Mouse (Mus musculus) stomach, embryonic 16.5 days (tissue): ENCODE data around the gene Cacng5. TPM values are rescaled to one million over a fixed set of nuclear protein-coding genes. Genes with fewer than 3 reads are reported as not detected.

ENCODE experiments used
- ATAC-seq: fragments of 200-750 bp; cut with Nextera tagmentation; 2 replicates; pipeline ENCODE4 v1.8.0; 2017; ENCODE audit warnings: moderate number of reproducible peaks, moderate TSS enrichment; ENCODE audit not compliant: insufficient read depth, low FRiP score
- H3K27ac ChIP-seq: fragments of 300-500 bp; sonication (generic); 2 replicates; pipeline ENCODE4 v1.5.1; 2014; ENCODE audit warnings: low read length
- H3K27me3 ChIP-seq: fragments of 300-500 bp; sonication (generic); 2 replicates; pipeline ENCODE4 v1.6.1; 2014; ENCODE audit warnings: low read length, control low read depth, mixed read lengths; ENCODE audit not compliant: control insufficient read depth, insufficient read depth
- H3K36me3 ChIP-seq: fragments of 300-500 bp; sonication (generic); 2 replicates; pipeline ENCODE4 v1.6.1; 2014; ENCODE audit warnings: low read length; ENCODE audit not compliant: control insufficient read depth, insufficient read depth
- H3K4me1 ChIP-seq: fragments of 300-500 bp; sonication (generic); 2 replicates; pipeline ENCODE4 v1.6.1; 2014; ENCODE audit warnings: low read length, control low read depth, mixed read lengths; ENCODE audit not compliant: control insufficient read depth, insufficient read depth
- H3K4me2 ChIP-seq: fragments of 300-500 bp; sonication (generic); 2 replicates; pipeline ENCODE4 v1.6.1; 2014; ENCODE audit warnings: low read depth, low read length, mixed read lengths
- H3K4me3 ChIP-seq: fragments of 300-500 bp; sonication (generic); replicated peaks from 2 replicates; pipeline ENCODE4 v1.5.1; 2014; ENCODE audit warnings: mild to moderate bottlenecking, low read length
- H3K9ac ChIP-seq: fragments of 300-500 bp; sonication (generic); 2 replicates; pipeline ENCODE4 v1.6.1; 2014; ENCODE audit warnings: low read length
- H3K9me3 ChIP-seq: fragments of 300-500 bp; sonication (generic); replicated peaks from 2 replicates; pipeline ENCODE4 v1.6.1; 2016; ENCODE audit warnings: low read length, control low read depth; ENCODE audit not compliant: control insufficient read depth
- WGBS: fragments of 180-500 bp; shearing (Covaris S2); extraction: QIAGEN DNeasy Blood & Tissue Kit; methylation state at CpG from one replicate; pipeline ENCODE4 v1.1.7; 2014; 5-methylcytosine and 5-hydroxymethylcytosine counted together
- polyA plus RNA-seq: library from polyadenylated mRNA; unstranded; fragments of >200 nt; fragmentation: Nextera tagmentation; extraction: Ambion mirVana; gene quantifications from 2 replicates; pipeline ENCODE4 v1.2.1, GENCODE M21; 2015

Gene Cacng5
- polyA plus RNA-seq, 1 experiment from 2014 or later, result 0.26 TPM

DNA sequence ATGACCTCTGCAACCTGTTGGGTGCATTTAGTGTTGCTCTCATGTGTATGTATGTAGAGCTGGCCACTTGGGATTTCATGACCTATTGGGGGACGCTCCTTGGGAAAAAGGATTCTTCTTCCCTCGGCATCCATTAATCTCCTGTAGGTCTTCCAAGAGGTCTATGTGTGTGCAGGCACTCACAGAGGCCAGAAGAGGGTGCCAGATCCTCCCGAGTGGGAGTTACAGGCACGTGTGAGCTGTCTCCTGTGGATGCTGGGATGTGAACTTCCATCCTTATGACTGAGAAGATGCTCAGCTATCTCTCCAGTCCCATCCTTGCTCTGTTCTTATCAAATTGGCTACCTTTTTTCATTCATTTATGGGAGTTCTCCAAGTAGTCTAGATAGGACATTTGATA lies 14.4 kb downstream of the Cacng5 start:
- H3K4me3 ChIP-seq, result no peak overlapping the region
- WGBS, result 45% methylated on average over 4 of the region's 4 CpGs
- ATAC-seq, result no peak
- H3K4me1 ChIP-seq, result no peaks in the 10 kb centered on the region
- H3K9me3 ChIP-seq, result no peaks in the 10 kb centered on the region
- H3K36me3 ChIP-seq, result no peaks in the 10 kb centered on the region
- H3K27ac ChIP-seq, result no peak overlapping the region
- H3K4me2 ChIP-seq, result no peak overlapping the region
- H3K9ac ChIP-seq, result no peak overlapping the region
- no peaks in the 10 kb centered on the region for H3K27me3 ChIP-seq

- Histone ChIP-seq H3K4me3 (no peak overlapping the region), H3K9ac (no peak overlapping the region), H3K27ac (no peak overlapping the region), H3K4me2 (no peak overlapping the region), H3K36me3 (no peaks in the 10 kb centered on the region), H3K27me3 (no peaks in the 10 kb centered on the region), H3K4me1 (no peaks in the 10 kb centered on the region), H3K9me3 (no peaks in the 10 kb centered on the region)
- WGBS, result 58% methylated on average over 2 of the region's 2 CpGs
- no peak for ATAC-seq
Measured at GRCm38 (mm10) chr11:107898698-107899097, 16.2 kb downstream of the Cacng5 start.

GRCm38 (mm10) chr11:107895635-107896034 lies 19.2 kb downstream of the Cacng5 start:
- WGBS, result 66% methylated on average over 4 of the region's 4 CpGs
- no peak overlapping the region for H3K4me2 ChIP-seq
- no peak overlapping the region for H3K27ac ChIP-seq
- H3K4me1 ChIP-seq, result no peaks in the 10 kb centered on the region
- H3K27me3 ChIP-seq, result no peaks in the 10 kb centered on the region
- no peaks in the 10 kb centered on the region for H3K36me3 ChIP-seq
- H3K4me3 ChIP-seq, result no peak overlapping the region
- no peaks in the 10 kb centered on the region for H3K9me3 ChIP-seq
- no peak for ATAC-seq
- H3K9ac ChIP-seq, result no peak overlapping the region

- Histone ChIP-seq H3K4me1 (no peaks in the 10 kb centered on the region), H3K4me3 (no peak overlapping the region), H3K27me3 (no peaks in the 10 kb centered on the region), H3K27ac (no peak overlapping the region), H3K36me3 (no peaks in the 10 kb centered on the region), H3K9me3 (no peaks in the 10 kb centered on the region), H3K4me2 (no peak overlapping the region), H3K9ac (no peak overlapping the region)
- no peak for ATAC-seq
- 77% methylated on average over 3 of the region's 3 CpGs for WGBS
Measured at GRCm38 (mm10) chr11:107891377-107891776, 23.5 kb downstream of the Cacng5 start.

DNA sequence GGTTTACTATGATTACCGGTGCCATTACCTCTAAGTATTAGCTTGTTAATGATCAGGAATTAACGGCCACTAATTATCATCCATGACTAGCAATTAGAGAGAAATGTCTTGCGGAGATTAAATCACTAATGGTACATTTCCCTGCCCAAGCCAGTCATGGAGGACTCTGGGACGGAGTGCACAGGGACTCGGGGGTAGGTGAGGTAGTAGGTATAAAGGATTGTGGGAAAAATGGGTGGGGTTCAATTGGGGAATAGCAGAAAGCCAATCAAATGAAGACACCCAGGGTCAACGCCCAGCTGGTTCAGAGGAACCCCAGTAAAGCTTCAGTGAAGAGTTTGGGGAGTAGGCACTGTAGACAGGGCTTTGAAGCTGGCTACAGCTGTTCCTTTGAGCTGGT lies 27.5 kb downstream of the Cacng5 start:
- 85% methylated on average over 6 of the region's 6 CpGs for WGBS
- no peak overlapping the region for H3K4me2 ChIP-seq
- ATAC-seq, result no peak
- H3K36me3 ChIP-seq, result no peaks in the 10 kb centered on the region
- no peaks in the 10 kb centered on the region for H3K9me3 ChIP-seq
- no peak overlapping the region for H3K27ac ChIP-seq
- no peak overlapping the region for H3K9ac ChIP-seq
- no peak overlapping the region for H3K4me3 ChIP-seq
- no peaks in the 10 kb centered on the region for H3K27me3 ChIP-seq
- no peaks in the 10 kb centered on the region for H3K4me1 ChIP-seq

DNA sequence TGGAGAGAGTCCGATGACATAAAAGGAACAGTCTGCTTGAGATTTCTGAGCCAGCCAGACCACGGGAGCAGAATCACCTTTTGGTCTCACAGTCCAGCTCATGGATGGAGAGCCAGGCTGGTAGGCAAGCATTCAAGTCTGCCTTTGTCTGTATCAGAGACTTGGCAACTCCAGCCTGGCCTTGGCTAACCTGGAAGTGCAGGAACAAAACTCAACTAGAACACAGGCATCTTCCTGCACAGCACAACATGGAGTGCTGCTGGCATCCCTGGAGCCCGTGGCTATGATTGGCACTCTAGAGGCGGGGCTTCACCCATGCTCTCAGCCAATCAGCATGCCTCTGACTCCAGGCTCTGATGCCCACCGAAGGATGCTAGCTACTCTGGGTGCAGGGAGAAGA lies 38.0 kb downstream of the Cacng5 start:
- no peak overlapping the region for H3K4me2 ChIP-seq
- ATAC-seq, result no peak
- no peaks in the 10 kb centered on the region for H3K36me3 ChIP-seq
- no peaks in the 10 kb centered on the region for H3K4me1 ChIP-seq
- H3K4me3 ChIP-seq, result no peak overlapping the region
- no peaks in the 10 kb centered on the region for H3K27me3 ChIP-seq
- 65% methylated on average over 5 of the region's 5 CpGs for WGBS
- no peak overlapping the region for H3K9ac ChIP-seq
- no peaks in the 10 kb centered on the region for H3K9me3 ChIP-seq
- no peak overlapping the region for H3K27ac ChIP-seq

DNA sequence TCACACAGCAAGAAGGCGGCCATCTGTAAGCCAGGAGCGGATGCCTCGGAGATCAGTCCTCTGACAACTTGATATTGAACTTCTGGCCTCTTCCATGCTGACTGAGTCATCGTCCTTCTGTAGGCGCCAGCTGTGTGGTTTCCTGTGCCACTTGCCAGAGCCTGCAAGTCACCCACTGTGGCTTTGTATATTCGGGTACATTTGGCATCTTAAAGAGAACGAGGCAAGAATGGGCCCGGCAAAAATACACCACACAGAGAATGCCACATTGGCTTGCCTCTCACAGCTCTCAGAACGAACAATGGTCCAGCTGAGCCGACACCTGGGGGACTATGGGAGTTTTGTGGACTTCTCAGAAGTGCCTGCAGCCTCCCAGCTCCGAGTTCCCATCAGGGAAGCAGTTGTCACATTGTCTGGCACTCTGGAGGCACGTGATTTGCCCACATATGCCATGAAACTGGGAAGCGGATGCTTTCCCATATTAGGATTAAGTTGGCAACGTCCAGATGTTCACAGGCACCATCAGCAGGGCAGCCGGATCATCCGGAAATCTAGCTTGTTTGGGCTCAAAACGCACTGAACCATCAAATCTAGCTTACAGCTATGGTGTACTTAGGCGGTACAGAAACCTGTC lies 38.9 kb downstream of the Cacng5 start:
- Histone ChIP-seq H3K9me3 (no peaks in the 10 kb centered on the region), H3K36me3 (no peaks in the 10 kb centered on the region), H3K4me1 (no peaks in the 10 kb centered on the region), H3K4me3 (no peak overlapping the region), H3K27ac (no peak overlapping the region), H3K4me2 (no peak overlapping the region), H3K27me3 (no peaks in the 10 kb centered on the region), H3K9ac (no peak overlapping the region)
- WGBS, result 81% methylated on average over 18 of the region's 18 CpGs
- ATAC-seq, result no peak

DNA sequence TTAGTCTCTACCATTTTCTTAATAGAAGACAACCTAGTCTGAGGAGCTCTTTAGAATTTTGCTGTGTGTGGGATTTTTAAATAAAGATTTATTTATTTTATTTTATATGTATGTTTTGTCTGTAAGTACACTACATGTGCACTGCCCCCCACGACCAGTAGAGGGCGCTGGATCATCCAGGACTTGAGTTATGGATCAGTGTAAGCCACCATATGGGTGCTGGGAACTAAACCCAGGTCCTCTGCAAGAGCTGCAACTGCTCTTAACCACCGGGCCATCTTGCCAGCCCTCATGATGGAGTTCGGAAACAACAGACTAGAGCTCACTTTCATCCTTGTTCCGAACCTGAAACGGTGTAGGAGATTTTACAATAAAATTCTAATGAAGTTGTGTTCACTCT lies 42.1 kb downstream of the Cacng5 start:
- no peak overlapping the region for H3K4me3 ChIP-seq
- no peak overlapping the region for H3K27ac ChIP-seq
- ATAC-seq, result no peak
- 66% methylated on average over 6 of the region's 6 CpGs for WGBS
- no peak overlapping the region for H3K9ac ChIP-seq
- no peaks in the 10 kb centered on the region for H3K4me1 ChIP-seq
- H3K27me3 ChIP-seq, result no peaks in the 10 kb centered on the region
- H3K36me3 ChIP-seq, result no peaks in the 10 kb centered on the region
- no peaks in the 10 kb centered on the region for H3K9me3 ChIP-seq
- no peak overlapping the region for H3K4me2 ChIP-seq

GRCm38 (mm10) chr11:107867509-107867908 lies 47.3 kb downstream of the Cacng5 start:
- H3K4me2 ChIP-seq, result no peak overlapping the region
- H3K36me3 ChIP-seq, result no peaks in the 10 kb centered on the region
- 79% methylated on average over 8 of the region's 8 CpGs for WGBS
- no peaks in the 10 kb centered on the region for H3K27me3 ChIP-seq
- no peak for ATAC-seq
- H3K9me3 ChIP-seq, result no peaks in the 10 kb centered on the region
- no peak overlapping the region for H3K4me3 ChIP-seq
- no peak overlapping the region for H3K27ac ChIP-seq
- no peak overlapping the region for H3K9ac ChIP-seq
- H3K4me1 ChIP-seq, result no peaks in the 10 kb centered on the region

- H3K9me3 ChIP-seq, result no peaks in the 10 kb centered on the region
- H3K4me3 ChIP-seq, result no peak overlapping the region
- H3K36me3 ChIP-seq, result no peaks in the 10 kb centered on the region
- no peak overlapping the region for H3K9ac ChIP-seq
- H3K27me3 ChIP-seq, result no peaks in the 10 kb centered on the region
- no peak overlapping the region for H3K27ac ChIP-seq
- H3K4me2 ChIP-seq, result no peak overlapping the region
- H3K4me1 ChIP-seq, result no peaks in the 10 kb centered on the region
- no peak for ATAC-seq
- WGBS, result 18% methylated on average over 7 of the region's 7 CpGs
Measured at GRCm38 (mm10) chr11:107865128-107865527, 49.7 kb downstream of the Cacng5 start.
